Mouse (Mus musculus): ENCODE measurements at regions not wholly inside any gene's neighbourhood (a gene's known extent, or its start where the extent isn't known, plus 50 kb on each side); places are given as distances from the start of the nearest gene placed in this dataset.

DNA sequence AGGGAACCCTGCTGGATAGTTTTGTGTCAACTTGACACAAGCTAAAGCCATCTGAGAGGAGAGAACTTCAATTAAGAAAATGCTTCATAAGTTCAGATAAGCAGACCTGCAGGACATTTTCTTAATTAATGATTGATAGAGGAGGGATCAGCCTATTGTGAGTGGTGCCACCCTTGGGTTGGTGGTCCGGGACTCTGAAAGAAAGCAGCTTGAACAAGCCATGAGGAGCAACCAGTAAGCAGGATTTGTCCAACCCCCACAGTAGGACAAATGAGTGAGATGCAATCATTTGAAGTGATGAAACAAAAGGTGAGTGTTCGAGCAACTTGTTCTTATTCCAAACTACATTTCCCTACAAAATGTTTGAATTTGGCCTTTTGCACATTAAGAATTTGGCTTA is 78.0 kb upstream of the Pam start:
- Histone ChIP-seq H3K9ac (no peak overlapping the region), H3K4me2 (replicated peaks) (no peak overlapping the region), H3K27ac (peak overlapping the region; percentile 74; the same call in 1 of the 2 replicates), H3K4me1 (replicated peaks; ENCODE audit: control insufficient read depth, insufficient read depth, low read length) (peaks cover 18% of the 10 kb centered on the region; the same call in 1 of the 2 replicates), H3K4me3 (replicated peaks; ENCODE audit: low read length) (no peak overlapping the region), H3K27me3 (ENCODE audit: control insufficient read depth, insufficient read depth, low read length) (no peaks in the 10 kb centered on the region), H3K36me3 (replicated peaks; ENCODE audit: control insufficient read depth, insufficient read depth) (no peaks in the 10 kb centered on the region), H3K9me3 (ENCODE audit: control insufficient read depth, low read length) (no peaks in the 10 kb centered on the region)
- DNase-seq (ENCODE audit: low spot score) = no peak
- WGBS = 58% methylated on average over 2 of the region's 2 CpGs
- ATAC-seq (ENCODE audit: low FRiP score) = no peak

DNA sequence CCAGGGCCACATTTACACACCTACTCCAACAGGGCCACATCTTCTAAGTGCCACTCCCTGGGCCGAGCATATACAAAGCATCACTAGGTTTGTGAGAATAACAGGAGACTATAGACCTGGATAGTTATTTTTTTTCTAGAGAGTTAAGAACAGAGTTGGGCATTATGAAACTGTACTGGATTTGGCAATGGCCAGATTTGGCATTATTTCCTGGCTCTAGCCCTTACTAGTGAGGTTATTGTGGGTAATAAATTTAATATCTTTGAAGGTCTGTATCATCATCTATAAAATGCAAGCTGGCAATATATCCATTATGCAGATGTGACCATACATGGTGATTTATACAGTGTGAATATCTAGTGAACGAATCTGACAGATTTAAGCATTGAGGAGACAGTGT is 75.8 kb upstream of the Pam start:
- no peak for DNase-seq (ENCODE audit: low spot score)
- H3K4me1 ChIP-seq (replicated peaks; ENCODE audit: control insufficient read depth, insufficient read depth, low read length) = peaks cover 18% of the 10 kb centered on the region; the same call in 1 of the 2 replicates
- H3K36me3 ChIP-seq (replicated peaks; ENCODE audit: control insufficient read depth, insufficient read depth) = no peaks in the 10 kb centered on the region
- 91% methylated on average over 2 of the region's 2 CpGs for WGBS
- no peak overlapping the region for H3K4me2 ChIP-seq (replicated peaks)
- no peaks in the 10 kb centered on the region for H3K27me3 ChIP-seq (ENCODE audit: control insufficient read depth, insufficient read depth, low read length)
- no peak overlapping the region for H3K27ac ChIP-seq
- H3K9me3 ChIP-seq (ENCODE audit: control insufficient read depth, low read length) = no peaks in the 10 kb centered on the region
- no peak overlapping the region for H3K4me3 ChIP-seq (replicated peaks; ENCODE audit: low read length)
- ATAC-seq (ENCODE audit: low FRiP score) = no peak
- no peak overlapping the region for H3K9ac ChIP-seq

DNA sequence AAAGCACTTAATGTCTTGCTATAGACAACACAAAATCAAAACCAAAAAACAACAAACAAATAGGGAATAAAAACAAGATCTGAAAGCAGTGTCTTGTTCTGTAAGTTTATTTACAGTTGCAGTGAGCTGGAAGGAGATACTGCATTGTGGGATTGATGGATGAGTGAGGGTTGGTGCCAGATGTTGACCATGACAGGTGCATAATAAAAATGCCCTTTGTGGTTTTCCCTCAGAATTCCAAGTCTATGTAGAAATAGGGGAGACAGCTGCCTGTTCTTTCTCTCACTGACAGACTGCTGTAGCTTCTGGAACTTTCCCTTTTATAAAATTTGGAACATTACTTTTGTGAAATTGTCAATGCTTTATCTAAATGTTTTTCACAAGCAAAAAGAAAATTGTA is 73.9 kb upstream of the Pam start:
- Histone ChIP-seq H3K36me3 (replicated peaks; ENCODE audit: control insufficient read depth, insufficient read depth) (no peaks in the 10 kb centered on the region), H3K9ac (no peak overlapping the region), H3K4me3 (replicated peaks; ENCODE audit: low read length) (no peak overlapping the region), H3K9me3 (ENCODE audit: control insufficient read depth, low read length) (no peaks in the 10 kb centered on the region), H3K4me2 (replicated peaks) (no peak overlapping the region), H3K27me3 (ENCODE audit: control insufficient read depth, insufficient read depth, low read length) (no peaks in the 10 kb centered on the region), H3K4me1 (replicated peaks; ENCODE audit: control insufficient read depth, insufficient read depth, low read length) (peaks cover 10% of the 10 kb centered on the region; the same call in 1 of the 2 replicates), H3K27ac (no peak overlapping the region)
- no peak for DNase-seq (ENCODE audit: low spot score)
- no peak for ATAC-seq (ENCODE audit: low FRiP score)

DNA sequence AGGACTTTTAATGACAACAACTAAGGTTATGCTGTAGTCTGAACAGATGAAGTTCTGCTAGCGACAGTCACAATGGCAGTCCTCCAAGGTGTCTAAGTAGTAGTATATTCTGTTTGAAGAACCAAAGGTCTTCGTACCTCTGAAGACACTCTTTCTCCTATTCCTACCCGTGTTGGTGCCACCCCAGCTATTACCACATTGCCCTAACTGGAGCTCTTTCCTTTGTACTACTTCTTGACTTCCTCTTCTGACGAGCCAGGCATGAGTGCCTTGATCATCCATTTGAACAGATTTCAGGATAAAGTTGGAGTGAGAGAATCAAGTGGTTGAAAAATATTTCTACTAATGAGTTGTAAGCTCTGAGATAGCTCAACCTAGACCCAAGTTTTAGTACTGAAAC is 72.4 kb upstream of the Pam start:
- no peak overlapping the region for H3K4me3 ChIP-seq (replicated peaks; ENCODE audit: low read length)
- ATAC-seq (ENCODE audit: low FRiP score) (no peak), DNase-seq (ENCODE audit: low spot score) (no peak)
- no peaks in the 10 kb centered on the region for H3K4me1 ChIP-seq (replicated peaks; ENCODE audit: control insufficient read depth, insufficient read depth, low read length)
- H3K36me3 ChIP-seq (replicated peaks; ENCODE audit: control insufficient read depth, insufficient read depth) = no peaks in the 10 kb centered on the region
- 92% methylated on average over 4 of the region's 4 CpGs for WGBS
- no peak overlapping the region for H3K9ac ChIP-seq
- no peak overlapping the region for H3K4me2 ChIP-seq (replicated peaks)
- H3K27me3 ChIP-seq (ENCODE audit: control insufficient read depth, insufficient read depth, low read length) = no peaks in the 10 kb centered on the region
- no peak overlapping the region for H3K27ac ChIP-seq
- no peaks in the 10 kb centered on the region for H3K9me3 ChIP-seq (ENCODE audit: control insufficient read depth, low read length)

DNA sequence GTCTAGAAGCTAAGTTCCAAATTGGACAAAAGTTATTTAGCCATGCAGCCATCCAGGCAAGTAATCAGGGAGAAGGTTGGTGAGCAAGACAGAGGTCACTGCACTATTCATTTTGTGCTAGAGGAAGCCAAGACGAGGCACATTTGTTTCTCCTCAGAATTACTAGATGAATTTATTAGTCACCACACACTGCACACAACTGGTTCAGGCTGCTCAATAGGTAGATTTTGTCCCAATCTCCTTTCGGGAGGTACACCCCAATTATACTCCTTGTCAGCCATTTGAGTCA is 67.1 kb upstream of the Pam start:
- H3K27me3 ChIP-seq (ENCODE audit: control insufficient read depth, insufficient read depth, low read length) = no peaks in the 10 kb centered on the region
- H3K4me2 ChIP-seq (replicated peaks) = no peak overlapping the region
- DNase-seq (ENCODE audit: low spot score) = no peak
- no peak overlapping the region for H3K27ac ChIP-seq
- no peaks in the 10 kb centered on the region for H3K4me1 ChIP-seq (replicated peaks; ENCODE audit: control insufficient read depth, insufficient read depth, low read length)
- H3K9me3 ChIP-seq (ENCODE audit: control insufficient read depth, low read length) = no peaks in the 10 kb centered on the region
- no peak for ATAC-seq (ENCODE audit: low FRiP score)
- H3K9ac ChIP-seq = no peak overlapping the region
- WGBS = 76% methylated on average over 2 of the region's 2 CpGs
- H3K36me3 ChIP-seq (replicated peaks; ENCODE audit: control insufficient read depth, insufficient read depth) = no peaks in the 10 kb centered on the region
- no peak overlapping the region for H3K4me3 ChIP-seq (replicated peaks; ENCODE audit: low read length)

DNA sequence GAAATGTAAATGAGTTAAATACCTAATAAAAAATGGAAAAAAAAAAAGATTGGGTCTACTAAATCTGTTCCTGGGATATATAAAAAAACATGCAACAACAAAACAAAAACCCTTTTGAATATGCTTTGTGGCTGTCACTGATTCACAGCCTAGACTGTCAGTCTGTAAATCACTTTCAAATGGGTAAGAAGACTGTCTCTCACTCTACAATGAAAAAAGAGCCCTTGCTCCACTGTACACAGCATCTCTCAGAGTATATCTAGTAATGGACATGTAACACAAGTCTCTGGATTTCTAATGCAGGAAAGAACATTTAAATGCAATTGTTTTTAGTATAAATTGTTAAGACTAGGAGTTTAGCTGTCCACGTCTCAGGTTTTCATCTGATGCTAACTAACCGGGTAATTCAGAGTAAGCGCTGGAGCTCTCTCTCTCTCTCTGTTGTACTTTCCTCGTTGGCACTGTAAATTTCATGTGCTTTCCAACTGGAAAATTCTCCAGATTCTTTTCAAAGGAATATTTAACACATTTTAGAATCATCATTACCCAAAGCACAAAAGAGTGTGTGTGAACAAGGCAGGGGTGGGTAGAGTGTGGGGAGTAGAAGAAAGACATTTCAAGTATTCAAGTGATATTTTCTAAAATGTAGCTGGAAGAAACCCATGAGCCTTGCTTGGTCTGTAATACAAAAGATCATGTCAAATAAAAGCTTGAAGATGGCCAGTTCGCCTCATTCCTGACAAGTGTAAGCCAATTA is 66.6 kb upstream of the Pam start:
- Histone ChIP-seq H3K9me3 (ENCODE audit: control insufficient read depth, low read length) (no peaks in the 10 kb centered on the region), H3K4me1 (replicated peaks; ENCODE audit: control insufficient read depth, insufficient read depth, low read length) (no peaks in the 10 kb centered on the region), H3K9ac (no peak overlapping the region), H3K4me3 (replicated peaks; ENCODE audit: low read length) (no peak overlapping the region), H3K27me3 (ENCODE audit: control insufficient read depth, insufficient read depth, low read length) (no peaks in the 10 kb centered on the region), H3K4me2 (replicated peaks) (no peak overlapping the region), H3K27ac (no peak overlapping the region), H3K36me3 (replicated peaks; ENCODE audit: control insufficient read depth, insufficient read depth) (no peaks in the 10 kb centered on the region)
- ATAC-seq (ENCODE audit: low FRiP score) (no peak), DNase-seq (ENCODE audit: low spot score) (no peak)
- 86% methylated on average over 5 of the region's 5 CpGs for WGBS

DNA sequence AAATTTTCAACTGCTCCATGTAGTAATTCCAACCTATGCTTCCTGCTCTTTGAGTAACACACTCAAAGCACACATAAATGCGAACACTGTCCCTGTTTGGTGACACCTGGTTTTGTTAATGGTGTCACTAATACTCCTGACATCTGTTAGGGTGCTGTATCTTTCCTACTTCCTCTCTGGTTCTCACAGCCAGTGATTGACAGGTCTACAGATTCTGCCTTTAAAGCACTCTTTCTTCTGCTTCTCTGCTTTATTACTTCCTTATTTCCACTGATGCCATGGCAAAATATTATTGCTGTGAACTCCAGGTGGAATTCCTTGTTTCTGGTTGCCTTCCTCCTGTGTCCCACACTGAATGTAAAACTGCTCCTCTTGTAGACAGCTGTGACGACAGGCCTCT is 63.5 kb upstream of the Pam start:
- no peak overlapping the region for H3K27ac ChIP-seq
- no peaks in the 10 kb centered on the region for H3K27me3 ChIP-seq (ENCODE audit: control insufficient read depth, insufficient read depth, low read length)
- DNase-seq (ENCODE audit: low spot score) (no peak), ATAC-seq (ENCODE audit: low FRiP score) (no peak)
- H3K9me3 ChIP-seq (ENCODE audit: control insufficient read depth, low read length) = no peaks in the 10 kb centered on the region
- H3K36me3 ChIP-seq (replicated peaks; ENCODE audit: control insufficient read depth, insufficient read depth) = no peaks in the 10 kb centered on the region
- WGBS = 74% methylated on average over 2 of the region's 2 CpGs
- no peak overlapping the region for H3K4me3 ChIP-seq (replicated peaks; ENCODE audit: low read length)
- no peak overlapping the region for H3K9ac ChIP-seq
- no peak overlapping the region for H3K4me2 ChIP-seq (replicated peaks)
- no peaks in the 10 kb centered on the region for H3K4me1 ChIP-seq (replicated peaks; ENCODE audit: control insufficient read depth, insufficient read depth, low read length)

DNA sequence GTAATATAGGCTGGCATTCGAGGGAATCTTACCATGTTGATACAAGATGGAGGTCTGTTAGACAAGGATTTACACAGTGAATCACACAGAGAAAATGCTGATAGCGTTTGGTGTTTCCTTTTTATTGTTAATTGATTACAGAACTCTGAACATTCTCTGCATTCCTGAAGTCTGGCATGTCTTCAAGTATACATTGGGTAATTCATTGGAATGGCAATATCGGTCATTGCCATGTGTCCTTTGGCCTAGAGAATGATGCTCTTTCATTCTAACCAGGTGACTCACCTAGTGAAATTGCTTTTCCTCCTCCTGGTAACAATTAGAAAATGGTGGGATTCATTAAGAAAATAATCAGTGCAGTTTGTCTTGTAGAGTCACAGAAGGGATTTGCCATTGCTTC is 51.9 kb upstream of the Pam start:
- Histone ChIP-seq H3K4me2 (replicated peaks) (no peak overlapping the region), H3K4me3 (replicated peaks; ENCODE audit: low read length) (no peak overlapping the region), H3K4me1 (replicated peaks; ENCODE audit: control insufficient read depth, insufficient read depth, low read length) (no peaks in the 10 kb centered on the region), H3K9ac (no peak overlapping the region), H3K27me3 (ENCODE audit: control insufficient read depth, insufficient read depth, low read length) (no peaks in the 10 kb centered on the region), H3K9me3 (ENCODE audit: control insufficient read depth, low read length) (no peaks in the 10 kb centered on the region), H3K36me3 (replicated peaks; ENCODE audit: control insufficient read depth, insufficient read depth) (no peaks in the 10 kb centered on the region), H3K27ac (no peak overlapping the region)
- no peak for DNase-seq (ENCODE audit: low spot score)
- ATAC-seq (ENCODE audit: low FRiP score) = no peak
- 81% methylated on average over 3 of the region's 3 CpGs for WGBS

All from hindbrain, embryonic 14.5 days (tissue).